Mouse (Mus musculus) G1E (cell line): Measurements from ENCODE around the gene Acot6. TPM values are rescaled to one million over a fixed set of nuclear protein-coding genes. Genes with fewer than 3 reads are reported as not detected.

Experiments
- ATAC-seq: 2 replicates; pipeline ENCODE4 v1.8.0; 2016; ENCODE audit warnings: mild to moderate bottlenecking; ENCODE audit not compliant: insufficient number of reproducible peaks, poor library complexity, low FRiP score, severe bottlenecking; ENCODE audit errors: extremely low read depth
- DNase-seq: peaks from one replicate; pipeline ENCODE4 v3.0.0; 2012; ENCODE audit warnings: low spot score
- H3K27me3 ChIP-seq: 2 replicates; pipeline ENCODE4 v1.6.1; 2012; ENCODE audit warnings: mild to moderate bottlenecking, low read length, inconsistent platforms; ENCODE audit not compliant: insufficient read depth
- H3K36me3 ChIP-seq: replicated peaks from 2 replicates; pipeline ENCODE3; 2012; ENCODE audit warnings: mild to moderate bottlenecking, inconsistent platforms
- H3K4me1 ChIP-seq: 2 replicates; pipeline ENCODE4 v1.6.1; 2012; ENCODE audit warnings: low read depth, low read length, inconsistent platforms, mixed read lengths; ENCODE audit not compliant: insufficient read depth
- H3K4me3 ChIP-seq: 2 replicates; pipeline ENCODE4 v1.5.1; 2012; ENCODE audit warnings: low read depth, mild to moderate bottlenecking, inconsistent platforms, low read length, moderate library complexity, mixed read lengths
- H3K9me3 ChIP-seq: replicated peaks from 2 replicates; pipeline ENCODE4 v1.6.1; 2012; ENCODE audit warnings: inconsistent platforms
- CTCF ChIP-seq: IDR thresholded peaks from 2 replicates; pipeline ENCODE4 v1.5.1; 2012; ENCODE audit warnings: low read depth, low read length, inconsistent platforms, mixed read lengths
- GATA1 ChIP-seq: IDR thresholded peaks from 2 replicates; pipeline ENCODE4 v1.6.1; 2012; ENCODE audit warnings: borderline replicate concordance, low read length, inconsistent platforms, mixed read lengths
- GATA2 ChIP-seq: IDR thresholded peaks from 2 replicates; pipeline ENCODE4 v1.6.1; 2012; ENCODE audit warnings: low read depth, low read length, inconsistent platforms, borderline replicate concordance
- POLR2AphosphoS5 ChIP-seq: IDR thresholded peaks from 2 replicates; pipeline ENCODE4 v1.6.1; 2012; ENCODE audit warnings: low read depth, low read length, inconsistent platforms; ENCODE audit not compliant: insufficient replicate concordance
- TAL1 ChIP-seq: conservative IDR thresholded peaks from 2 replicates; pipeline ENCODE4 v1.6.1; 2012; ENCODE audit warnings: low read depth, low read length, inconsistent platforms, mixed read lengths
- polyA plus RNA-seq: library from polyadenylated mRNA; stranded (reverse); fragments of >175 nt; gene quantifications from 2 replicates; pipeline ENCODE4 v1.2.3, GENCODE M21; 2012
- total RNA-seq, 2 experiments: library from RNA; stranded (forward) in 1 of 2; stranded (reverse) in 1 of 2; fragments of 200-1000 nt in 1 of 2; fragments of >200 nt in 1 of 2; fragmentation: Nextera tagmentation in 1 of 2; gene quantifications; 2 replicates each; pipeline ENCODE4 v1.2.3; 2014 to 2017

Gene Acot6
- total and polyA plus RNA-seq, 3 experiments, result 0.33 TPM; not detected in 2

DNA sequence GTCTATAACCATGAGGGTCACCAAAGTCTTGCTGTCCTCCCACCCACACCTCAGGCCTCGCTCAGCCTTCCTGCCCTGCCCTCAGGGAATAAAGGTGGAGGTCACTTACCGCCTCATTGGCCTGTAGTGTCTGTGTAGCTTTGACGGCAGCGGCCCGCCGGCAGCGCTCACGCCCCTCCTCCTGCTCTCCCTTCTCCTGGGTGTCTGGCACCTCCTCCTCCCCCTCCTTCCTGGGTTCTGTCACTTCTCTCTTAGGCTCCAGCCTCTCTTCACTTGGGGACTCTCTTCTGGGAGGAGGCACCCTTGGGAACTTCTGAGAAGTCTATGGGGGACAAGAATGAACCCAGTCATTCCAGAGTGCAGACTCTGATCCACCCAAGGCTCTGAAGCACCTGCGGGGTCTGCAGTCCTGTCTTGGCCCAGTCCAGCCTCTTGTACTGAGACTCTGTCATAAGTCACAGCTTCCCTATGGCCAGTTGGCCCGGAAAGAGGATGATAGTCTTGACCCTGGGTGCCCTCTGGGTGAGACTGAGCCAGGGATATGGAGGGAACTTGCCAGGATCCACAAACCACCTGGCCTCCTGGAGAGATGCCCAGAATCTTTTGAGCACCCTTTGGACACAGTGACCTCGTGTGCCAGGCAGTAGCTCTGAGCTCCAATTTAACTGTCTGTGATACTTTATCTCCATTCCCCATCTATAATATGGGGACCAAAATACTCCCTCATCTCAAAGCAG lies 54.5 kb downstream of the Acot6 start:
- TF ChIP-seq GATA2, result no peak
- TF ChIP-seq TAL1, result no peak
- no peak for TF ChIP-seq GATA1
- TF ChIP-seq POLR2AphosphoS5, result no peak
- H3K4me3 ChIP-seq, result no peak overlapping the region
- no peak for ATAC-seq
- DNase-seq, result no peak
- no peaks in the 10 kb centered on the region for H3K27me3 ChIP-seq
- peaks cover 100% of the 10 kb centered on the region for H3K36me3 ChIP-seq
- H3K4me1 ChIP-seq, result peaks cover 61% of the 10 kb centered on the region
- no peaks in the 10 kb centered on the region for H3K9me3 ChIP-seq

- peaks cover 100% of the 10 kb centered on the region for H3K36me3 ChIP-seq
- no peak overlapping the region for H3K4me3 ChIP-seq
- DNase-seq (no peak), ATAC-seq (no peak)
- no peaks in the 10 kb centered on the region for H3K27me3 ChIP-seq
- peaks cover 60% of the 10 kb centered on the region for H3K4me1 ChIP-seq
- H3K9me3 ChIP-seq, result no peaks in the 10 kb centered on the region
- no peak for TF ChIP-seq GATA2
- no peak for TF ChIP-seq CTCF
- no peak for TF ChIP-seq GATA1
- no peak for TF ChIP-seq POLR2AphosphoS5
- no peak for TF ChIP-seq TAL1
These were observed 55.0 kb downstream of the Acot6 start for GRCm38 (mm10) chr12:84155523-84155871.

DNA sequence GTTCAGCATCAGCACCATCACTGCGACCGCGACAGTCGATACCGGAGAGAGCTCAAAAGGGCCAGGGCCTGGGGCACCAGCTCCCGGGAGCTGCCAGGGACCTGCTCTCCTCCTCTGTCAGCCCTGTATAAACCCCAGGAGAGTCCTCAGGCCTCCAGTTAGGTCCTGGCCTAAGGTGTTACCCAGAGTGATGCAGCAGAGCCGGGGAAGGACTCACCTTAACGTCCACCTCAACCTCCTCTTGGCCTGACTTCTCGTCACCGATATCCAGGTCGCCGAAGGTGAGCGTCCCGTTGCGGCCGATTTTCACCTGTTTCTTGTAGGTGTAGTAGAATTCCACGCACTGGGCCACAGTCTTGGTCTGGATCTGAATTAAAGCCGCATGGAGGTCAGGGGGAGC lies 55.8 kb downstream of the Acot6 start:
- TF ChIP-seq GATA2 (no peak), CTCF (no peak), POLR2AphosphoS5 (no peak), GATA1 (no peak), TAL1 (no peak)
- H3K36me3 ChIP-seq, result peaks cover 100% of the 10 kb centered on the region
- no peak for DNase-seq
- H3K9me3 ChIP-seq, result no peaks in the 10 kb centered on the region
- no peak overlapping the region for H3K4me3 ChIP-seq
- H3K4me1 ChIP-seq, result peaks cover 59% of the 10 kb centered on the region
- H3K27me3 ChIP-seq, result no peaks in the 10 kb centered on the region
- no peak for ATAC-seq

DNA sequence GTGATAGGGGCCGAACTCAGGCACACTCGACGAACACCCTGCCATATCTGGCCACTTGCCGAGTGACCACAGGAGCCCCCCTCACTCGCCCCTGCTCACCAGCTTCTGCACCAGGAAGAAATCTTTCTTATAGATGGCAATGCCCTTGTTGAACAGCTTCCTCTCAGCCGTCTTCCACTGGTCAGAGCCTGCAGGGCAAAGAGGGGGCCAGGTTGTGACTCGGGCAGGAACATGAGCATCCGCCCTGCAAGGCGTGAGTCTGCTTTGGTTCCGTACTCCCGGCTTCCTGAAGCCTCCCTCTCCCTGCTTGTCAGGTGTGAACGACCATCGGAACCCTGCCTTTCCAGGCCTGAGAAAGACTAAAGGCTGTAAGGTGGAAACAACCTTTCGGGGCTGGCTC lies 57.7 kb downstream of the Acot6 start:
- no peak for ATAC-seq
- Histone ChIP-seq H3K4me3 (no peak overlapping the region), H3K9me3 (no peaks in the 10 kb centered on the region), H3K27me3 (no peaks in the 10 kb centered on the region), H3K4me1 (peaks cover 56% of the 10 kb centered on the region), H3K36me3 (peaks cover 99% of the 10 kb centered on the region)
- no peak for DNase-seq
- no peak for TF ChIP-seq CTCF
- TF ChIP-seq POLR2AphosphoS5, result no peak
- no peak for TF ChIP-seq GATA2
- no peak for TF ChIP-seq GATA1
- TF ChIP-seq TAL1, result no peak

GRCm38 (mm10) chr12:84160491-84160890 lies 60.0 kb downstream of the Acot6 start:
- no peak overlapping the region for H3K4me3 ChIP-seq
- DNase-seq, result no peak
- H3K36me3 ChIP-seq, result peaks cover 99% of the 10 kb centered on the region
- peaks cover 61% of the 10 kb centered on the region for H3K4me1 ChIP-seq
- H3K27me3 ChIP-seq, result no peaks in the 10 kb centered on the region
- TF ChIP-seq GATA1 (no peak), CTCF (no peak), GATA2 (no peak)
- ATAC-seq, result no peak
- no peaks in the 10 kb centered on the region for H3K9me3 ChIP-seq

Other genes with a start within 250 kb of the Acot6 start
- gene Numb, start 178.7 kb upstream of the Acot6 start, total RNA-seq (2014; fragmentation: Nextera tagmentation), result 50.2 and 65.8 TPM in 2 replicates
- 52.8 and 58.1 TPM in 2 replicates for gene Numb, start 178.7 kb upstream of the Acot6 start, total RNA-seq (2017)
- 34.4 and 40.1 TPM in 2 replicates for gene Numb, start 178.7 kb upstream of the Acot6 start, polyA plus RNA-seq
- 25.8 and 30.6 TPM in 2 replicates for gene Riox1, start 150.0 kb upstream of the Acot6 start, total RNA-seq (2014; fragmentation: Nextera tagmentation)
- 28.0 and 35.7 TPM in 2 replicates for gene Riox1, start 150.0 kb upstream of the Acot6 start, total RNA-seq (2017)
- gene Riox1, start 150.0 kb upstream of the Acot6 start, polyA plus RNA-seq, result 107 and 138 TPM in 2 replicates
- gene Heatr4, start 115.8 kb upstream of the Acot6 start, total RNA-seq (2014; fragmentation: Nextera tagmentation), result not detected in 2 replicates
- gene Heatr4, start 115.8 kb upstream of the Acot6 start, total RNA-seq (2017), result 0.06 and 0.22 TPM in 2 replicates
- gene Heatr4, start 115.8 kb upstream of the Acot6 start, polyA plus RNA-seq, result not detected in 2 replicates
- not detected in 2 replicates for gene Acot2, start 112.8 kb upstream of the Acot6 start, total RNA-seq (2014; fragmentation: Nextera tagmentation)
- 0.22 TPM in 1 of 2 replicates, not detected in the other for gene Acot2, start 112.8 kb upstream of the Acot6 start, total RNA-seq (2017)
- 0.02 TPM in 1 of 2 replicates, not detected in the other for gene Acot2, start 112.8 kb upstream of the Acot6 start, polyA plus RNA-seq
- gene Acot1, start 91.2 kb upstream of the Acot6 start, total RNA-seq (2014; fragmentation: Nextera tagmentation), result not detected in 2 replicates
- gene Acot1, start 91.2 kb upstream of the Acot6 start, total RNA-seq (2017), result 0.11 TPM in 1 of 2 replicates, not detected in the other
- not detected in 2 replicates for gene Acot1, start 91.2 kb upstream of the Acot6 start, polyA plus RNA-seq
- not detected in 2 replicates for gene Acot4, start 62.3 kb upstream of the Acot6 start, total RNA-seq (2014; fragmentation: Nextera tagmentation)
- gene Acot4, start 62.3 kb upstream of the Acot6 start, total RNA-seq (2017), result 0.05 and 0.06 TPM in 2 replicates
- gene Acot4, start 62.3 kb upstream of the Acot6 start, polyA plus RNA-seq, result not detected in 2 replicates
- gene Gm49366, start 61.7 kb upstream of the Acot6 start, total RNA-seq (2014; fragmentation: Nextera tagmentation), result not detected in 2 replicates
- not detected in 2 replicates for gene Gm49366, start 61.7 kb upstream of the Acot6 start, total RNA-seq (2017)
- not detected in 2 replicates for gene Gm49366, start 61.7 kb upstream of the Acot6 start, polyA plus RNA-seq
- gene Acot3, start 48.5 kb upstream of the Acot6 start, total RNA-seq (2014; fragmentation: Nextera tagmentation), result not detected in 2 replicates
- not detected in 2 replicates for gene Acot3, start 48.5 kb upstream of the Acot6 start, total RNA-seq (2017)
- 0.03 TPM in 2 replicates for gene Acot3, start 48.5 kb upstream of the Acot6 start, polyA plus RNA-seq
- gene Acot5, start 31.3 kb upstream of the Acot6 start, total RNA-seq (2014; fragmentation: Nextera tagmentation), result not detected in 2 replicates
- gene Acot5, start 31.3 kb upstream of the Acot6 start, total RNA-seq (2017), result not detected in 2 replicates
- not detected in 2 replicates for gene Acot5, start 31.3 kb upstream of the Acot6 start, polyA plus RNA-seq
- gene Dnal1, start 13.7 kb downstream of the Acot6 start, total RNA-seq (2014; fragmentation: Nextera tagmentation), result 1.1 and 3.6 TPM in 2 replicates
- 0.49 and 0.76 TPM in 2 replicates for gene Dnal1, start 13.7 kb downstream of the Acot6 start, total RNA-seq (2017)
- 0.01 and 0.14 TPM in 2 replicates for gene Dnal1, start 13.7 kb downstream of the Acot6 start, polyA plus RNA-seq
- 0.58 and 0.83 TPM in 2 replicates for gene Pnma1, start 47.8 kb downstream of the Acot6 start, total RNA-seq (2014; fragmentation: Nextera tagmentation)
- 0.76 and 1.5 TPM in 2 replicates for gene Pnma1, start 47.8 kb downstream of the Acot6 start, total RNA-seq (2017)
- 0.14 TPM in 2 replicates for gene Pnma1, start 47.8 kb downstream of the Acot6 start, polyA plus RNA-seq
- gene Elmsan1, start 118.2 kb downstream of the Acot6 start, total RNA-seq (2014; fragmentation: Nextera tagmentation), result 66.7 and 72.7 TPM in 2 replicates
- 21.0 and 21.4 TPM in 2 replicates for gene Elmsan1, start 118.2 kb downstream of the Acot6 start, total RNA-seq (2017)
- gene Elmsan1, start 118.2 kb downstream of the Acot6 start, polyA plus RNA-seq, result 125 and 140 TPM in 2 replicates
- gene Ptgr2, start 184.6 kb downstream of the Acot6 start, total RNA-seq (2014; fragmentation: Nextera tagmentation), result 59.6 and 71.3 TPM in 2 replicates
- 152 and 184 TPM in 2 replicates for gene Ptgr2, start 184.6 kb downstream of the Acot6 start, total RNA-seq (2017)
- 5.5 and 10.1 TPM in 2 replicates for gene Ptgr2, start 184.6 kb downstream of the Acot6 start, polyA plus RNA-seq
- 99.2 and 113 TPM in 2 replicates for gene Zfp410, start 216.2 kb downstream of the Acot6 start, total RNA-seq (2014; fragmentation: Nextera tagmentation)
- 115 and 118 TPM in 2 replicates for gene Zfp410, start 216.2 kb downstream of the Acot6 start, total RNA-seq (2017)
- 2.9 and 4.0 TPM in 2 replicates for gene Zfp410, start 216.2 kb downstream of the Acot6 start, polyA plus RNA-seq